Mouse (Mus musculus): ENCODE data around the gene Zfp488. TPM values are rescaled to one million over a fixed set of nuclear protein-coding genes. Genes with fewer than 3 reads are reported as not detected.

Gene Zfp488
- polyA plus RNA-seq, 1 experiment from 2014 or later, result 0.28 TPM

Other genes with a start within 250 kb of the Zfp488 start
- gene Gdf10, start 55.2 kb downstream of the Zfp488 start, polyA plus RNA-seq (2015; fragmentation: Nextera tagmentation; extraction: Ambion mirVana), result 30.3 and 33.8 TPM in 2 replicates
- not detected in 2 replicates for gene Gdf2, start 37.7 kb downstream of the Zfp488 start, polyA plus RNA-seq (2015; fragmentation: Nextera tagmentation; extraction: Ambion mirVana)
- not detected in 2 replicates for gene Rbp3, start 24.8 kb downstream of the Zfp488 start, polyA plus RNA-seq (2015; fragmentation: Nextera tagmentation; extraction: Ambion mirVana)
- not detected in 2 replicates for gene Gm30083, start 36.4 kb upstream of the Zfp488 start, polyA plus RNA-seq (2015; fragmentation: Nextera tagmentation; extraction: Ambion mirVana)
- gene Gm5460, start 38.0 kb upstream of the Zfp488 start, polyA plus RNA-seq (2015; fragmentation: Nextera tagmentation; extraction: Ambion mirVana), result not detected in 2 replicates
- gene Antxrl, start 73.9 kb upstream of the Zfp488 start, polyA plus RNA-seq (2015; fragmentation: Nextera tagmentation; extraction: Ambion mirVana), result not detected in 2 replicates
- 75.7 and 87.2 TPM in 2 replicates for gene Anxa8, start 107.2 kb upstream of the Zfp488 start, polyA plus RNA-seq (2015; fragmentation: Nextera tagmentation; extraction: Ambion mirVana)
- gene A630023A22Rik, start 124.0 kb upstream of the Zfp488 start, polyA plus RNA-seq (2015; fragmentation: Nextera tagmentation; extraction: Ambion mirVana), result 0.12 TPM in 1 of 2 replicates, not detected in the other
- gene Npy4r, start 173.7 kb upstream of the Zfp488 start, polyA plus RNA-seq (2015; fragmentation: Nextera tagmentation; extraction: Ambion mirVana), result 0.09 TPM in 1 of 2 replicates, not detected in the other
- gene Gprin2, start 222.9 kb upstream of the Zfp488 start, polyA plus RNA-seq (2015; fragmentation: Nextera tagmentation; extraction: Ambion mirVana), result 2.8 and 3.4 TPM in 2 replicates
- 0.82 and 1.3 TPM in 2 replicates for gene Syt15, start 240.8 kb upstream of the Zfp488 start, polyA plus RNA-seq (2015; fragmentation: Nextera tagmentation; extraction: Ambion mirVana)